Mouse (Mus musculus) neural tube, embryonic 12.5 days (tissue): ENCODE results near the gene Otulinl. TPM values are rescaled to one million over a fixed set of nuclear protein-coding genes. Genes with fewer than 3 reads are reported as not detected.

Experiments
- ATAC-seq: fragments of 200-750 bp; cut with Nextera tagmentation; 2 replicates; pipeline ENCODE4 v1.8.0; 2017; ENCODE audit warnings: low read depth, mild to moderate bottlenecking, moderate TSS enrichment, moderate library complexity; ENCODE audit not compliant: low FRiP score
- H3K27ac ChIP-seq: fragments of 300-500 bp; sonication (generic); 2 replicates; pipeline ENCODE4 v1.5.1; 2016
- H3K27me3 ChIP-seq: fragments of 300-500 bp; sonication (generic); replicated peaks from 2 replicates; pipeline ENCODE4 v1.6.1; 2016; ENCODE audit warnings: mild to moderate bottlenecking
- H3K36me3 ChIP-seq: fragments of 300-500 bp; sonication (generic); 2 replicates; pipeline ENCODE4 v1.6.1; 2016; ENCODE audit warnings: mild to moderate bottlenecking
- H3K4me1 ChIP-seq: fragments of 300-500 bp; sonication (generic); 2 replicates; pipeline ENCODE4 v1.6.1; 2016
- H3K4me2 ChIP-seq: fragments of 300-500 bp; sonication (generic); replicated peaks from 2 replicates; pipeline ENCODE4 v1.6.1; 2016; ENCODE audit warnings: mild to moderate bottlenecking
- H3K4me3 ChIP-seq: fragments of 300-500 bp; sonication (generic); 2 replicates; pipeline ENCODE4 v1.5.1; 2016
- H3K9ac ChIP-seq: fragments of 300-500 bp; sonication (generic); 2 replicates; pipeline ENCODE4 v1.6.1; 2016; ENCODE audit warnings: mild to moderate bottlenecking
- H3K9me3 ChIP-seq: fragments of 300-500 bp; sonication (generic); 2 replicates; pipeline ENCODE4 v1.6.1; 2016; ENCODE audit warnings: mild to moderate bottlenecking
- WGBS: fragments of 180-500 bp; shearing (Covaris S2); methylation state at CpG from one replicate; pipeline ENCODE4 v1.1.7; 2016; 5-methylcytosine and 5-hydroxymethylcytosine counted together
- polyA plus RNA-seq: library from polyadenylated mRNA; unstranded; fragments of >200 nt; fragmentation: Nextera tagmentation; extraction: Ambion mirVana; gene quantifications from 2 replicates; pipeline ENCODE4 v1.2.1, GENCODE M21; 2016

The Otulinl gene
- polyA plus RNA-seq, 1 experiment from 2014 or later: 8.6 TPM

DNA sequence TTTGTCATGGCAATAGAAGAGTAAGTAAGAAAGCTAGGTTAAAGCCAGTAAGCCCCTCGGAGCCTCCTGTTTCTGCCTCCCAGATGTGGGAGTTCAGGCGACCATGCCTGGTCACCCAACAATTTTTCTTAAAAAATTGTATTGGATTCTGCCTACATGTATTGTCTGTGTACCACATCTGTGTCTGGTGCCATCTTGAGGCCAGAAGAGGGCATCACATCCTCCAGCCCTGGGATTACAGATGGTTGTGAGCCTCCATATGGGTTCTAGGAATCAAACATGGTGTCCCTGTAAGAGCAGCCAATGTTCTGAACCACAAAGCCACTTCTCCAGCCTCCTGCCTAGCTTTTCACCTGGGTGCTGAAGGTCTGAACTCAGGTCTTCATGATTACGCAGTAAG lies 38.5 kb downstream of the Otulinl start:
- Histone ChIP-seq H3K4me3 (no peak overlapping the region), H3K27ac (no peak overlapping the region), H3K9me3 (no peaks in the 10 kb centered on the region), H3K36me3 (no peaks in the 10 kb centered on the region), H3K4me2 (no peak overlapping the region), H3K27me3 (no peaks in the 10 kb centered on the region), H3K4me1 (no peaks in the 10 kb centered on the region), H3K9ac (no peak overlapping the region)
- 89% methylated on average over 3 of the region's 3 CpGs for WGBS
- no peak for ATAC-seq

DNA sequence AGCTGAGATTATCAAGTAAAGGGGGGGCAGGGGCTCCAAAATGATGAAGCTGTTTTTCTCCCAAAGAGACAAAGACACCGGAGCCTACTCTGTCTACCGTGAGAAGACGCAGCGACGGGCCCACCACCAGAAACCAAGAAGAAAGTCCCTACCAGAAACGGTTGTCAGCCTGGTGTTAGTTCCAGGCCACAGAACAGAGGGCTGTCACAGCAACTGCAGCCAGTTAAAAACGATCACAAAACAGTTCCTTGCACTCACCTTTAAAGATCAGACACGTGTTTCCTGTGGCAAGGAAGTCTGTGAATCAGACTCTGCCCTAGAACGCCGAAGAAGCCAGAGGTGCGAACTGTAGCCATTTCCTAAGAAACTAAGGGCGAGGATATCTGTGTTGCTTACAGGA lies 40.2 kb downstream of the Otulinl start:
- no peaks in the 10 kb centered on the region for H3K27me3 ChIP-seq
- H3K36me3 ChIP-seq: no peaks in the 10 kb centered on the region
- ATAC-seq: no peak
- no peak overlapping the region for H3K4me2 ChIP-seq
- H3K4me3 ChIP-seq: no peak overlapping the region
- H3K9ac ChIP-seq: no peak overlapping the region
- no peaks in the 10 kb centered on the region for H3K9me3 ChIP-seq
- 82% methylated on average over 12 of the region's 12 CpGs for WGBS
- no peak overlapping the region for H3K27ac ChIP-seq
- no peaks in the 10 kb centered on the region for H3K4me1 ChIP-seq

DNA sequence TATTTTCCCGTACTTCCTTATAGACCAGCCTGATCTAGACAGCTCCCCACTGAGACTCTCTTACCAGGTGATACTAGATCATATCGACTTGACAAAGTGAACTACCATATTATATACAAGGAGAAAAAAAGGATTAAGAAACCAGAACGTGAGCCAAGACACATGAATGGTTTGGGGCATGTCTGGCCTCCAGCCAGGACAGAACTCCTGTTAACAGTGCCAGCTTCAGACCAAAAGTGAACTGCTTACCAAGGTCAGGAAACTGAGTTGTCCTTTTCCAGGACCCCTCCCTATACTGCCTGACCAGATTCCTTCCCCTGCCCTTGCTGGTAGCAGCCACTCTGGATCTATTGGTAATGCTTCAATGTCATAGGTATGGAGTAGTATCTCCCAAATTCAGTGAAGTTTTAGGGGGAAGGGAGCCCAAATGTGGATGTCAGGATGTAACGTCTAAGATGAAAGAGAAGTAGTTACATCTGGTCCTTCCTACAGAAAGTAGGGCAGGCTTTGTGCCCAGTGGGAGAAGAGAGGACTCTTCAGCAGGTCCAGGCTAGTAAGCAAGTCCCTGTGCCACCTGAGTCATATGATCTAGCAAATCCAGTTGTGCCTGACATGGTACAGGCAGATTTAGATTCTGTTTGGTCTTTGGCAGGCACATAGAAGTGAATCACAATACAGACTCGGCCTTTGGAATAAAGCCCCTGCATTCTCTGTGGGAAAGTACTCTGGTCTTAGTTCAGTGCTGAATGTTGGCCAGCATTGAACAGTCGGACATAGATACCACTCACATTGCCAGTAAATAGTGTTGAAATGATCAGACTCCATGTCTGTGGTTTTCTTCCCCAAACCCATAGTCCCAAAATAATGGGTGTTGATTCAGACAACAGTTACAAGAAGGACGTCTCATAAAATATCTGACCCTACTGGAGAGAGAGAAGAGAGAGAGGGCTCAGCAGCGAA lies 47.2 kb downstream of the Otulinl start:
- Histone ChIP-seq H3K9ac (no peak overlapping the region), H3K4me2 (no peak overlapping the region), H3K27me3 (no peaks in the 10 kb centered on the region), H3K4me1 (peaks cover 9% of the 10 kb centered on the region), H3K27ac (no peak overlapping the region), H3K36me3 (no peaks in the 10 kb centered on the region), H3K9me3 (no peaks in the 10 kb centered on the region), H3K4me3 (no peak overlapping the region)
- 85% methylated on average over 8 of the region's 8 CpGs for WGBS
- no peak for ATAC-seq

DNA sequence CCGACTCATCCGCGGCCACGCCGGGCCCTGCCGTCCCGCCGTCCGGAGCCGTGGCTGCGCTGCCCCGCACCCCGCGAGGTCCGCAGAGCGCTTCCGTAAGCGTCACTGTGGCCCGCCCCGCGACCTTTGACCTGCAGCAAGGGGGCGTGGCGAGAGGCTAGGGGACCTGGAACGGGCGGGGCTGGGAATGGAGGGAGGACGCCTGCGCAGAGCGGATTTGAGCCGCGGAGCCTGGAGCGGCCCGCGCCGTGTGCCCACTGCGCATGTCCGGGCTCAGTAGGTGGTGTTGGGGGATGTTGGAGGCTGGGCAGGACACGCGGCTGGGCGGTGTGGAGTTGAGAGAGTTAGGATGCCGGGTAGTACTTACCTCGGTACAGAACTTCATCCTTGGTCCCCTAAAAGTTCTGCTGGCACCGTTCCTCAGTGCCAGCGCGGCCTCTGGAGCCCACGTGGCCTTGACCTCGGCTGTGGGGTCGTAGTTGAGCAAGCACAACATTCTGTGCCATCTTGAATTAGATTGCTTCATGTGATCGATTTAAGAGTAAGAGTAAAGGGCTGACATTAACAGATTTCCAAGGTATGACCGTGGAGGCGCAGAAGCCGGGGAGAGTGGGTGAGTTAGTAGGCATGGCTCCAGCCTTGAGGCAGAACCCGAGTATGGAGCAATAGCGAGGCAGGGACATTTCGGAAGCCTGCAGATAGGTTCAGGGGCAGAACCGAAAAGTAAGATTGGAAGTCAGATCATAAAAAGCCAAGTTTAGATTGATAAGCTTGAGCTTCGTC lies 50.6 kb downstream of the Otulinl start, which contains the start of gene Otulin:
Gene Otulin, minus strand, starts transcription at position 93 of the 783 bp plus-strand sequence.
- Histone ChIP-seq H3K4me3 (peak within 1 kb of the TSS; percentile 90), H3K9ac (peak within 1 kb of the TSS; percentile 82), H3K36me3 (peaks cover 8% of the 10 kb centered on the region; the same call in 1 of the 2 replicates), H3K4me2 (peak within 1 kb of the TSS; percentile 84), H3K27me3 (no peaks in the 10 kb centered on the region), H3K9me3 (no peaks in the 10 kb centered on the region), H3K27ac (no peak within 1 kb of the TSS), H3K4me1 (peaks cover 21% of the 10 kb centered on the region)
- 6% methylated on average over 56 of the region's 56 CpGs for WGBS
- peak; percentile 99 for ATAC-seq

DNA sequence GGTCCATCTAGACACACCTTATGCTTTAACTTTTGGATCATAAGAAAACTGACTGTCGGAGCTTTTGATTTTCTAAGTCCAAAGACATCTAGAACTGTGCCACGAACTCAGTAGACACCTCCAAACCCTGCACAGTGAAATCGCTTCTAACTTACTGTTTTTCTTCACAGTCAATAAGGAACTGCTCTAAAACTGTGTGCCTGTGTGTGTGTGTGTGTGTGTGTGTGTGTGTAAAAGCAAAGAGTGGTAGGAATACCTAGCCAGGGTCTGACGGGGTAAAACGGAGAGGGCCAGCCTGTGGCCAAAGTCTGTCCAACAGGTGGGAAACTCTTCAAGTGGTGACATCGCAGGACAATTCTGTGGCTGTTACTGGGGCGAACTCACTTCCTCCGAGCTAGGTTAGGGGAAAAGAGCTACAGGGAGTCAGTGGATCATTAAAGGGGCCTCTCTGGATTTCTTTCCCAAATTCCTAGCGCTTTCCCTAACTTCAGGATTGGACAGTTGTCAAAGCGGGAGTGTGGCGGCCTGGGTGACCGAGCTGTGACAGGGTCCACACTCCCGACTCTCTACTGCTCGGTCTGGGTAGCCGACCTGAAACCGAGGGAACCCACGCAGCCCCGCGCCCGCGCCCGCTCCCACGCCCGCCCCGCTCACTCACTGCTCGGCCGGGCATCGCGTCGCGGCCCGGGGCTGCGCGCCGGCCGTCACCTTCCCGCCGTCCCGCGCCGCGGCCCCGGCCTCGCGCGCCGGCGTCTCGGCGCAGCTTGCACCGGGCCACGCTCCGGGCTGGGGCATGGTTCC lies 51.4 kb downstream of the Otulinl start:
- ATAC-seq: peak; percentile 84
- no peak overlapping the region for H3K27ac ChIP-seq
- no peaks in the 10 kb centered on the region for H3K9me3 ChIP-seq
- no peaks in the 10 kb centered on the region for H3K27me3 ChIP-seq
- peak overlapping the region; percentile 90 for H3K4me3 ChIP-seq
- H3K36me3 ChIP-seq: peaks cover 12% of the 10 kb centered on the region; the same call in 1 of the 2 replicates
- peak overlapping the region; percentile 84 for H3K4me2 ChIP-seq
- 2% methylated on average over 53 of the region's 53 CpGs for WGBS
- H3K9ac ChIP-seq: peak overlapping the region; percentile 82
- peaks cover 21% of the 10 kb centered on the region for H3K4me1 ChIP-seq

DNA sequence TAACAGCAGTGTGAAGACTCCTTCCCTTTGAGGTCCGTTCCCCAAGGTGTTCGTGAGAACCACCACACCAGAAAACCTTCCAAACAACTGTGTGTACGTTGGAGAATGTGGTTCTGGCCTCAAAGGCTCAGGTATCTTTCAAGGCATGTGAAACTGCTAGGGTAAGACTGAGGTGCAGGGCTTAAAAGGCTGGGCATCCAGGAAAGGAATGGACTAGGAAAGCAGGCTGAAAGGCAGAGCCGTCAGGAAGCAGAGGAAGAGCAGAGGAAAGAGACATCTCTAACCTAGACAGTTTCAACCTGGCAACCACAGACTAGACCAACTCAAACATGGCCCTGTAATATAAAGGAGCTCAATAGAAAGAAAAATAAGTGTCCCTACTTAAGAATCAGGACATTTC lies 52.3 kb downstream of the Otulinl start:
- Histone ChIP-seq H3K27me3 (no peaks in the 10 kb centered on the region), H3K36me3 (peaks cover 12% of the 10 kb centered on the region; the same call in 1 of the 2 replicates), H3K9me3 (no peaks in the 10 kb centered on the region), H3K27ac (no peak overlapping the region), H3K4me2 (peak overlapping the region; percentile 84), H3K4me1 (peaks cover 21% of the 10 kb centered on the region), H3K9ac (no peak overlapping the region), H3K4me3 (no peak overlapping the region)
- no peak for ATAC-seq
- WGBS: 83% methylated on average over 4 of the region's 4 CpGs

DNA sequence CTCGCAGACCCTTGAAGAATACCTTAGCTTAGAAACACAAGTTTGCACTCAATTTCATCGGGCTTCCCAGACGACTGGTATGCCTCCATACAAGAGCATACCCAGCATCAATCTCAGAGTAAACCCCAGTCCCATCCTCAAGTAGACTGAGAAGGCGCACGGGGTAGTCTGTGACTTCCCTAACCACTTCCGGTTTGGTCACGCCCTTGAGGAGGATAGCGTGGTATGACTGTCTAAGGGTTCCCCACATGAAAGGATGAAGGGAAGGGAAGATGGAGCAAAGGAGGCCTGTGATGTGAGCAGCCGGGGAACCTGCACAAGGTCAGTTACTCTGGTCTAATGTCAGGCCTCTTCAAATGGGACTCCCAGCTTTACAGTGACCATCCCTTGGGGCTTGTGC lies 53.6 kb downstream of the Otulinl start:
- no peak overlapping the region for H3K4me3 ChIP-seq
- H3K36me3 ChIP-seq: peaks cover 17% of the 10 kb centered on the region; the same call in 1 of the 2 replicates
- 95% methylated on average over 9 of the region's 9 CpGs for WGBS
- no peak for ATAC-seq
- no peak overlapping the region for H3K27ac ChIP-seq
- no peak overlapping the region for H3K4me2 ChIP-seq
- H3K9ac ChIP-seq: no peak overlapping the region
- H3K27me3 ChIP-seq: no peaks in the 10 kb centered on the region
- peaks cover 21% of the 10 kb centered on the region for H3K4me1 ChIP-seq
- no peaks in the 10 kb centered on the region for H3K9me3 ChIP-seq

DNA sequence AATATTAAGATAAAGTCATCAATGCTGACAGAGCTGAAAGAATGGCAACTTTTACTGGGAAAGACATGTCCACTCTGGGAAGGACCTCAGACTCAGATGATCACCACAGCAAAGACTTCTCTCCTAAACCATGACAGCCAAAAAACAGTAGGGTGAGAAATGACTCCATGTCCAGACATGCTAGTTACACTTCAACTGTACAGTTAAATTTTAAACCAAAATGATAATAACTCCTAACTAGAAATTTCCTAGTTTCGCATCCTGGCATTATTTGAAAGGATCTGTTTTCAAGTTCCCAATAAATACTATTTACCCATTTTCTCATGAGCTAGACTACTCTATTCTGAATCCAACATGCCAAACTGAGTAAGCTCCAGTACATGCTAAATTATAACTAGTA lies 55.1 kb downstream of the Otulinl start:
- H3K9ac ChIP-seq: no peak overlapping the region
- no peak overlapping the region for H3K27ac ChIP-seq
- no peaks in the 10 kb centered on the region for H3K9me3 ChIP-seq
- WGBS: 95% methylated on average over 1 of the region's 1 CpGs
- peaks cover 19% of the 10 kb centered on the region for H3K36me3 ChIP-seq
- no peak overlapping the region for H3K4me2 ChIP-seq
- H3K27me3 ChIP-seq: no peaks in the 10 kb centered on the region
- no peak for ATAC-seq
- H3K4me3 ChIP-seq: no peak overlapping the region
- peaks cover 21% of the 10 kb centered on the region for H3K4me1 ChIP-seq

DNA sequence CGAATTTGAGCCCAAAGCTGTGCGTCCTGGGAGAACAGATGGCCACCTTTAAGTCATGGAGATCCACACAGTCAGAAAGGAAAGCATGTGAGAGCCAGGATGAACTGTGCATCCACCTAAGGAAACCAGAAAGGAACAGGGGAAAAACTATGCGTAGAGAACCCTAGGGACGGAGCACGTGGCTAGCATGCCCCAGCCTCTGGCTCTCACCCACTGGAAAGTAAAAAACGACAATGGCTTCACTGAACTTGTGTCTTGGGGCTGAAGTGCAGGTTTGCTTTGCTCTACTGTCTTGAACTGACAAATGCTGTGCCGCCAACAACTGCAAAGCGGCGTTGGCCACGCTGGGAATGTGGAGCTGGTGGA lies 55.5 kb downstream of the Otulinl start:
- Histone ChIP-seq H3K9ac (no peak overlapping the region), H3K4me1 (peaks cover 21% of the 10 kb centered on the region), H3K9me3 (no peaks in the 10 kb centered on the region), H3K27me3 (no peaks in the 10 kb centered on the region), H3K4me3 (no peak overlapping the region), H3K4me2 (no peak overlapping the region), H3K27ac (no peak overlapping the region), H3K36me3 (peaks cover 23% of the 10 kb centered on the region)
- no peak for ATAC-seq
- WGBS: 92% methylated on average over 10 of the region's 10 CpGs

DNA sequence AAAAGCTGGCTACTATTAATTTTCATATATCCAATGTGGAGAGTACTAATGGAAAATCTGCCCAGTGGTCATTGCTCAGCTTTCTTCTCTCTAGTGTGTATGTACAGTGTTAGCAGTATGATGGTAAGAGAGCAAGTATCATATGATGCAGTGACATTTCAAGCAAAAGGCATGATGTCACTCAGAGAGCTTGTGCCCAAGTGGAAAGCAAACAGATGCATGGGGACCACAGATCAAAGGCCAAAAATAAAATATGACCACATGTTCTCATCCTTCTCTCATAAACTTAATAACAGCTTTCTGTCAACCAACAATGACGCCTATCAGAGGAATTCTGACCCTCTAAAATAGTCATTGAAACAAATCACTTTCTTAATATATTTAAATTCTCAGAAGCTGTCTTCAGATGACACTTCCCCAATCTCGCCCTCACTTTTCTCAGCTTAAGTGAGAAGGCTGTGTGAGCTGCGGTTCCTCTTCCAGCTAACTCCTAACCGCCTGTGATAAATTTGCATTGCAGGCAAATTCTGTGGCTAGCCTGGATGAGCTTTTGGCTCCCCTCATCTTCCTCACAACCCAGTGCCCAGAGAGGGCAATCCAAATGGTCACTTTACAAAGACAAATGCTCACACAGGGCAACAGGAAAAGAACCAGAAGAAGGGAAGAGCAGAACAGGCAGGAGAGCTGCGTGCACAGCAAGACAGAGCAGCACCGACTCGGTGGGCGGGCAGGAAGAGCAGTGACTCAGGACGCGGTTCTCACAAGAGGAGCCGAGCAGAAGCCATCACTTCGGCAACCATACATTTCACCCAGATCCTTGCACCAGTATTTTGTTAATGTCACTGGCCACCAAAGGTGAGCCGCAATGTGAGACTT lies 56.1 kb downstream of the Otulinl start:
- Histone ChIP-seq H3K4me2 (no peak overlapping the region), H3K27me3 (no peaks in the 10 kb centered on the region), H3K9me3 (no peaks in the 10 kb centered on the region), H3K27ac (no peak overlapping the region), H3K36me3 (peaks cover 23% of the 10 kb centered on the region), H3K4me3 (no peak overlapping the region), H3K9ac (no peak overlapping the region), H3K4me1 (peaks cover 21% of the 10 kb centered on the region)
- 90% methylated on average over 13 of the region's 13 CpGs for WGBS
- no peak for ATAC-seq

DNA sequence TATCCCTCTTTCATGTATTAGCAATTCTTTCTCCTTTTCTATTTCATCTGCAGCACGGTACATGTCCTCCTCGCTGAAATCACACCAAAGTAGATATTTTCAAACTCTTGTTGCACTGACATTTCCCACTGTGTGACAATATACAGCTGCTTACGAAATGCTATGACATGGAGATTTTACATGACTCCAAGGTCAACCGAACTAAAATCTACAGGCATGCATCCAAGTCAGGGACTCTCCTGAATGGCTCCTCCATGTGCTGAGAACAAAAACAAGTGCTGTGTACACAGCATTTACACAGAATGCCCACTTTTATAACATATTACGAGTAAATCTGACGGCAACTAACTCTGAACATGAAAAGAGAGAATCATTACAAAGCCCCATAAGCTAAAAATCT lies 58.1 kb downstream of the Otulinl start:
- Histone ChIP-seq H3K4me1 (0 out of 2 replicates have a peak, but pooled peaks cover 3% of the 10 kb centered on the region), H3K4me2 (no peak overlapping the region), H3K9ac (no peak overlapping the region), H3K9me3 (no peaks in the 10 kb centered on the region), H3K27me3 (no peaks in the 10 kb centered on the region), H3K27ac (no peak overlapping the region), H3K4me3 (no peak overlapping the region), H3K36me3 (peaks cover 30% of the 10 kb centered on the region)
- WGBS: 96% methylated on average over 6 of the region's 6 CpGs
- no peak for ATAC-seq
